Mouse (Mus musculus): ENCODE measurements around the gene Zfp385a. TPM values are rescaled to one million over a fixed set of nuclear protein-coding genes. Genes with fewer than 3 reads are reported as not detected.

The Zfp385a gene
- polyA plus RNA-seq, 1 experiment from 2014 or later: 9.2 TPM

DNA sequence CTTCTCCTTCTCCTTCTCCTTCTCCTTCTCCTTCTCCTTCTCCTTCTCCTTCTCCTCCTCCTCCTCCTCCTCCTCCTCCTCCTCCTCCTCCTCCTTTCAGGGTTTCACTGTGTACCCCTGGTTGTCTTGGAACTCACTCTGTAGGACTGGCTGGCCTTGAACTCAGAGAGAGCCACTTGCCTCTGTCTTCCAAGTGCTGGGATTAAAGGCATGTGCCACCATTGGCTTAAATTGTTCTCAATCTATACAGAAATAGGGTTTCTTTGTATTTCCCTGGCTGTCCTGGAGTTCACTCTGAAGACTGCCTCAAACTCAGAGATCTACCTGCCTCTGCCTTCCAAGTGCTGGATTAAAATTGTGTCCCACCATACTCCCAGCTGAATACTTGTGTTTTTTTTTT, 32.6 kb upstream of the Zfp385a start:
- Histone ChIP-seq H3K36me3 (no peaks in the 10 kb centered on the region), H3K27me3 (replicated peaks) (no peaks in the 10 kb centered on the region), H3K9me3 (replicated peaks) (no peaks in the 10 kb centered on the region), H3K4me3 (no peak overlapping the region), H3K4me2 (no peak overlapping the region), H3K4me1 (replicated peaks) (peaks cover 49% of the 10 kb centered on the region), H3K9ac (no peak overlapping the region), H3K27ac (ENCODE audit: poor library complexity, severe bottlenecking) (no peak overlapping the region)
- ATAC-seq (ENCODE audit: insufficient number of reproducible peaks, low FRiP score): no peak

GRCm38 (mm10) chr15:103371741-103372140, 31.8 kb upstream of the Zfp385a start:
- no peaks in the 10 kb centered on the region for H3K36me3 ChIP-seq
- no peak overlapping the region for H3K4me2 ChIP-seq
- peak overlapping the region; percentile 38; the same call in 1 of the 2 replicates for H3K27ac ChIP-seq (ENCODE audit: poor library complexity, severe bottlenecking)
- H3K9ac ChIP-seq: no peak overlapping the region
- no peaks in the 10 kb centered on the region for H3K9me3 ChIP-seq (replicated peaks)
- H3K4me3 ChIP-seq: no peak overlapping the region
- 76% methylated on average over 1 of the region's 1 CpGs for WGBS
- H3K27me3 ChIP-seq (replicated peaks): no peaks in the 10 kb centered on the region
- H3K4me1 ChIP-seq (replicated peaks): peaks cover 49% of the 10 kb centered on the region
- no peak for ATAC-seq (ENCODE audit: insufficient number of reproducible peaks, low FRiP score)

GRCm38 (mm10) chr15:103371208-103371607, 31.3 kb upstream of the Zfp385a start:
- H3K9me3 ChIP-seq (replicated peaks): no peaks in the 10 kb centered on the region
- no peak overlapping the region for H3K4me3 ChIP-seq
- 18% methylated on average over 2 of the region's 2 CpGs for WGBS
- ATAC-seq (ENCODE audit: insufficient number of reproducible peaks, low FRiP score): no peak
- no peak overlapping the region for H3K4me2 ChIP-seq
- H3K27me3 ChIP-seq (replicated peaks): no peaks in the 10 kb centered on the region
- peak overlapping the region; percentile 38; the same call in 1 of the 2 replicates for H3K27ac ChIP-seq (ENCODE audit: poor library complexity, severe bottlenecking)
- H3K36me3 ChIP-seq: no peaks in the 10 kb centered on the region
- H3K4me1 ChIP-seq (replicated peaks): peaks cover 43% of the 10 kb centered on the region
- H3K9ac ChIP-seq: no peak overlapping the region

- Histone ChIP-seq H3K27ac (ENCODE audit: poor library complexity, severe bottlenecking) (no peak overlapping the region), H3K27me3 (replicated peaks) (no peaks in the 10 kb centered on the region), H3K4me3 (no peak overlapping the region), H3K4me2 (no peak overlapping the region), H3K4me1 (replicated peaks) (peaks cover 42% of the 10 kb centered on the region), H3K36me3 (no peaks in the 10 kb centered on the region), H3K9ac (no peak overlapping the region), H3K9me3 (replicated peaks) (no peaks in the 10 kb centered on the region)
- WGBS: 29% methylated on average over 4 of the region's 4 CpGs
- ATAC-seq (ENCODE audit: insufficient number of reproducible peaks, low FRiP score): no peak
Measured at GRCm38 (mm10) chr15:103370462-103370861, 30.6 kb upstream of the Zfp385a start.

- Histone ChIP-seq H3K9me3 (replicated peaks) (no peaks in the 10 kb centered on the region), H3K9ac (no peak overlapping the region), H3K4me1 (replicated peaks) (peaks cover 51% of the 10 kb centered on the region), H3K4me2 (no peak overlapping the region), H3K27me3 (replicated peaks) (no peaks in the 10 kb centered on the region), H3K36me3 (no peaks in the 10 kb centered on the region), H3K4me3 (no peak overlapping the region), H3K27ac (ENCODE audit: poor library complexity, severe bottlenecking) (no peak overlapping the region)
- no peak for ATAC-seq (ENCODE audit: insufficient number of reproducible peaks, low FRiP score)
- WGBS: 47% methylated on average over 1 of the region's 1 CpGs
Measured at GRCm38 (mm10) chr15:103369123-103369522, 29.2 kb upstream of the Zfp385a start.

DNA sequence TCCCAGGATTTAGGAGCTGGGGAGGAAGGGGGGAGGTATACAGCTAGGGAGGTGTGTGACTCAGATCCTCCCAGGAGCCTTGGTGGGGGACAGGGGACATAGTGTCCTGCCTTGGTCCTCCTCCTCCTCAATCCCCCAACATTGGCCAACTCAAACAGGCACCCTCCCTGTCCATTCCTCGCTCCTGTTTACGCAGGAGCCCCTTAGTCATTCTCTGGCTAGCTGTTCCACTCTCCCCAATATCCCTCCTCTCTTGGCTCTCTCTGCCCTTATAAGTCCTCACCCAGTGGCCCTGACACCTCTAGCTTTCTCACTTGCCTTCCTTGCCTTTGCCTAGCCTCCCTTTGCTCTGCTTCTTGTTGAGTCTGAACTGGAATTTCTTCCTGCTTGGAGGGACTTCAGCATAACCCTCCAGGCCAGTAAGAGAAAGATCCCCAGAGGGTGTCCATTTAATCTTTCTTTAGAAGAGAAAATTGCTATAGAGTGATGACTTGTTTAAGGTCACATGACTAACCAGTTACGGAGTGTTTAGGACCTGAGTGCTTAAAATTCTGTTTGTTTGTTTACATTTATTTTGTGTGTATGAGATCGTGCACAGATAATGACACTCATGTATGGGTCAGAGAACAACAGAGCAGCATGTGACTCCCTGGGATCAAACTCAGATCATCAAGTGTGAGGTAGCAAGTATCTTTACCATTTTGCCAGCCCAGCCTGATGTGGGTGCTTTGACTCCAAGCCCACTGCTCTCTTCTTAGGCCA, 28.5 kb upstream of the Zfp385a start:
- Histone ChIP-seq H3K27me3 (replicated peaks) (no peaks in the 10 kb centered on the region), H3K4me3 (no peak overlapping the region), H3K27ac (ENCODE audit: poor library complexity, severe bottlenecking) (peak overlapping the region; percentile 99), H3K4me2 (no peak overlapping the region), H3K4me1 (replicated peaks) (peaks cover 58% of the 10 kb centered on the region), H3K9ac (no peak overlapping the region), H3K9me3 (replicated peaks) (no peaks in the 10 kb centered on the region), H3K36me3 (no peaks in the 10 kb centered on the region)
- 83% methylated on average over 4 of the region's 4 CpGs for WGBS
- ATAC-seq (ENCODE audit: insufficient number of reproducible peaks, low FRiP score): no peak

DNA sequence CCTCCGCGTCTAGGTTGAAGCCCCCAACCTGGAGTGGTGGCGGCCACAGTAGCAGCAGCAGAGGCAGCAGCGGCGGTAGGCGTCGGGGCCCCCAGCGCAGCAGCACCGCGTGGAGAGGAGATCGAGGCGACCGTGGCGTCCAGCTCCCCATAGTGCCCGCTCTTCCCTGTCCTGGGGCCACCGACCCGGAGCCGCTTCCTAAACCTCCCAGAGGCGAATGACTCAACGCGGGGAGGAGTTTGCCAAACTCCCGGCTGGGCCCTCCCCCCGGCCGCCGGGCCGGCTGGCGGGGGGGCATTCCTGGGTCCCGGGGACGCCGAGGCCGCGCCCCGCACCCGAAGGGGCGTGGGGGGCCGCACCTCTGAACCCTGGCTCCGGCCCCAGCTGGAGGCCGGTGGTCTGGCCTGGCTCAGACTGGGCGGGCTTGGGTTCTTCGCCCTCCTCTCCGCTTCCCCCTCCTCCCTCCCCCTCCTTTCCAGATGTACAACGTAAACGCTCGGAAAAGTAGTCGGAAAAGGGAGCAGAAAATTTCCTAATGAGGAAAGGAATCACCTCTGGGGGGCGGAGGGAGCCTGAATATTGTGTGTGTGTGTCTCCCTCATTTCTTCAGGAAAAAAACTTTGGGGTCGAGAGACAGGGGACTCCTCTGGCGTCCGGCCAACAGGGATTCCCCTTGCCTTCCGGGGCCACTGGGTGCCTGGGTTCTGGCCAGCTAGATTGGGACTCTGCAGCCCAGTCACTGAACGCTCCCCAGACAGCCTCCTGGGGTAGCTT, 26.7 kb upstream of the Zfp385a start, which contains the start of gene Itga5:
TSS of gene Itga5 (minus strand) at position 388 of the 774 bp plus-strand sequence.
- H3K36me3 ChIP-seq: 0 out of 2 replicates have a peak, but pooled peaks cover 8% of the 10 kb centered on the region
- H3K4me3 ChIP-seq: peak within 1 kb of the TSS; percentile 100
- peak within 1 kb of the TSS; percentile 99 for H3K27ac ChIP-seq (ENCODE audit: poor library complexity, severe bottlenecking)
- H3K4me2 ChIP-seq: peak within 1 kb of the TSS; percentile 73
- peaks cover 67% of the 10 kb centered on the region for H3K4me1 ChIP-seq (replicated peaks)
- H3K27me3 ChIP-seq (replicated peaks): no peaks in the 10 kb centered on the region
- ATAC-seq (ENCODE audit: insufficient number of reproducible peaks, low FRiP score): peak; percentile 79
- WGBS: 1% methylated on average over 45 of the region's 51 CpGs
- peak within 1 kb of the TSS; percentile 100 for H3K9ac ChIP-seq
- no peaks in the 10 kb centered on the region for H3K9me3 ChIP-seq (replicated peaks)

GRCm38 (mm10) chr15:103365471-103366375, 25.8 kb upstream of the Zfp385a start:
- WGBS: under 1% methylated on average over 51 of the region's 51 CpGs
- H3K4me1 ChIP-seq (replicated peaks): peaks cover 67% of the 10 kb centered on the region

DNA sequence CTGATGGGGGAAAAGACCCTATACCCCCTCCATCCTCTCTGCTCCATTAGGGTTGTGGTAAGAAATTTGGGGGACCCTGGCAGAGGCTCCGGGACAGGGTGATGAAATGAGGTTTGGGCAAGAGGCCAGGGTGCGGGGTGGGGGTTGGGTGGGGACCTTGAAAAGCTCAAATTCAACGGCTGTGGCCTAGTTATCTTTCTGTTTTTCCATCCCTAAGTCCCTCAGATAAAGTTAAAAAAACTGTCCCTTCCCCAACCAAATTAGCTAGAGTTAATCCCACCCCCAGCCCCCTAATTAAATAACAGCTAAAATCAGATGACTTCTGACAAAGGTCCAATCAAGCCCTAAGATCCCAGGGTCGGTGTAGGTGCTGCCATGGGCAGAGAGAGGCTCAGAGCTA, 24.9 kb upstream of the Zfp385a start:
- H3K9me3 ChIP-seq (replicated peaks): no peaks in the 10 kb centered on the region
- H3K4me3 ChIP-seq: peak overlapping the region; percentile 100
- H3K27me3 ChIP-seq (replicated peaks): no peaks in the 10 kb centered on the region
- ATAC-seq (ENCODE audit: insufficient number of reproducible peaks, low FRiP score): no peak
- H3K9ac ChIP-seq: peak overlapping the region; percentile 100
- H3K4me2 ChIP-seq: peak overlapping the region; percentile 73
- H3K27ac ChIP-seq (ENCODE audit: poor library complexity, severe bottlenecking): peak overlapping the region; percentile 99
- 0 out of 2 replicates have a peak, but pooled peaks cover 12% of the 10 kb centered on the region for H3K36me3 ChIP-seq
- WGBS: 16% methylated on average over 4 of the region's 4 CpGs
- peaks cover 68% of the 10 kb centered on the region for H3K4me1 ChIP-seq (replicated peaks)

More at GRCm38 (mm10) chr15:103365471-103366375, 25.8 kb upstream of the Zfp385a start:
- H3K27ac ChIP-seq (ENCODE audit: poor library complexity, severe bottlenecking): peak overlapping the region; percentile 99
- peak overlapping the region; percentile 73 for H3K4me2 ChIP-seq
- ATAC-seq (ENCODE audit: insufficient number of reproducible peaks, low FRiP score): peak; percentile 52
- H3K9ac ChIP-seq: peak overlapping the region; percentile 100
- 0 out of 2 replicates have a peak, but pooled peaks cover 12% of the 10 kb centered on the region for H3K36me3 ChIP-seq
- H3K27me3 ChIP-seq (replicated peaks): no peaks in the 10 kb centered on the region
- peak overlapping the region; percentile 100 for H3K4me3 ChIP-seq
- no peaks in the 10 kb centered on the region for H3K9me3 ChIP-seq (replicated peaks)

- ATAC-seq (ENCODE audit: insufficient number of reproducible peaks, low FRiP score): no peak
- H3K36me3 ChIP-seq: 0 out of 2 replicates have a peak, but pooled peaks cover 12% of the 10 kb centered on the region
- no peaks in the 10 kb centered on the region for H3K27me3 ChIP-seq (replicated peaks)
- H3K27ac ChIP-seq (ENCODE audit: poor library complexity, severe bottlenecking): peak overlapping the region; percentile 99
- WGBS: 42% methylated on average over 1 of the region's 1 CpGs
- no peaks in the 10 kb centered on the region for H3K9me3 ChIP-seq (replicated peaks)
- H3K4me1 ChIP-seq (replicated peaks): peaks cover 73% of the 10 kb centered on the region
- peak overlapping the region; percentile 100 for H3K4me3 ChIP-seq
- peak overlapping the region; percentile 73 for H3K4me2 ChIP-seq
- H3K9ac ChIP-seq: peak overlapping the region; percentile 100
Measured at GRCm38 (mm10) chr15:103363809-103364208, 23.9 kb upstream of the Zfp385a start.
